Mouse (Mus musculus) spleen, adult 2 months (tissue): ENCODE data around the gene Ssr1. TPM values are rescaled to one million over a fixed set of nuclear protein-coding genes. Genes with fewer than 3 reads are reported as not detected.

Experiments used
- DNase-seq, 2 experiments: peaks; one replicate each; pipeline versions ENCODE4 v3.0.0 to v3.0.0-alpha.2; 2012 to 2021; ENCODE audit warnings: low spot score in 2 of 2, low read depth in 1 of 2
- H3K27ac ChIP-seq: fragments of 200-500 bp; 2 replicates; pipeline ENCODE4 v1.5.1; 2012; ENCODE audit warnings: low read length, inconsistent platforms; ENCODE audit not compliant: insufficient read depth
- H3K27me3 ChIP-seq: fragments of 200-500 bp; 2 replicates; pipeline ENCODE4 v1.6.1; 2012; ENCODE audit warnings: mild to moderate bottlenecking, moderate library complexity, low read length, inconsistent platforms; ENCODE audit not compliant: control insufficient read depth, insufficient read depth
- H3K36me3 ChIP-seq: fragments of 200-500 bp; 2 replicates; pipeline ENCODE4 v1.6.1; 2012; ENCODE audit warnings: mild to moderate bottlenecking, low read length, inconsistent platforms; ENCODE audit not compliant: control insufficient read depth, insufficient read depth
- H3K4me1 ChIP-seq: fragments of 200-500 bp; 2 replicates; pipeline ENCODE4 v1.6.1; 2011; ENCODE audit warnings: inconsistent platforms; ENCODE audit not compliant: control insufficient read depth, insufficient read depth, insufficient read length
- H3K4me3 ChIP-seq: fragments of 200-500 bp; 2 replicates; pipeline ENCODE4 v1.5.1; 2011; ENCODE audit warnings: mild to moderate bottlenecking, inconsistent platforms; ENCODE audit not compliant: insufficient read depth, insufficient read length; ENCODE audit errors: extremely low read depth
- CTCF ChIP-seq: fragments of 200-500 bp; IDR thresholded peaks from 2 replicates; pipeline ENCODE4 v1.5.1; 2011; ENCODE audit warnings: mild to moderate bottlenecking, inconsistent platforms; ENCODE audit not compliant: insufficient read depth, insufficient read length, insufficient replicate concordance; ENCODE audit errors: extremely low read depth
- POLR2A ChIP-seq: fragments of 200-500 bp; IDR thresholded peaks from 2 replicates; pipeline ENCODE4 v1.6.1; 2011; ENCODE audit warnings: low read depth, low read length, inconsistent platforms
- WGBS: fragments of 180-500 bp; shearing (Covaris S2); methylation state at CpG from one replicate; pipeline ENCODE4 v1.1.7; 2018; 5-methylcytosine and 5-hydroxymethylcytosine counted together
- polyA plus RNA-seq: library from polyadenylated mRNA; depleted of rRNA; stranded (reverse); fragments of >200 nt; gene quantifications from 2 replicates; pipeline ENCODE4 v1.2.3, GENCODE M21; 2012

Ssr1 gene
- polyA plus RNA-seq, 1 experiment: 4.1 TPM

GRCm38 (mm10) chr13:37952981-37953380, 41.0 kb downstream of the Ssr1 start:
- H3K36me3 ChIP-seq: peaks cover 26% of the 10 kb centered on the region
- DNase-seq: no peak
- H3K27ac ChIP-seq: no peak overlapping the region
- H3K4me1 ChIP-seq: no peaks in the 10 kb centered on the region
- no peak for TF ChIP-seq CTCF
- TF ChIP-seq POLR2A: no peak
- 88% methylated on average over 6 of the region's 6 CpGs for WGBS
- no peak overlapping the region for H3K4me3 ChIP-seq
- no peaks in the 10 kb centered on the region for H3K27me3 ChIP-seq

- Histone ChIP-seq H3K36me3 (peaks cover 29% of the 10 kb centered on the region), H3K4me3 (no peak overlapping the region), H3K27ac (no peak overlapping the region), H3K4me1 (no peaks in the 10 kb centered on the region), H3K27me3 (no peaks in the 10 kb centered on the region)
- 31% methylated on average over 6 of the region's 6 CpGs for WGBS
- TF ChIP-seq CTCF (peak; percentile 80; the same call in 1 of the 2 replicates), POLR2A (no peak)
- peak; percentile 23 to 79 for DNase-seq
Observed at GRCm38 (mm10) chr13:37946734-37947133, 47.3 kb downstream of the Ssr1 start.

GRCm38 (mm10) chr13:37945392-37945791, 48.6 kb downstream of the Ssr1 start:
- Histone ChIP-seq H3K27ac (no peak overlapping the region), H3K4me3 (no peak overlapping the region), H3K4me1 (no peaks in the 10 kb centered on the region), H3K36me3 (peaks cover 26% of the 10 kb centered on the region), H3K27me3 (no peaks in the 10 kb centered on the region)
- no peak for DNase-seq
- WGBS: 91% methylated on average over 8 of the region's 8 CpGs
- TF ChIP-seq POLR2A: no peak
- no peak for TF ChIP-seq CTCF

- Histone ChIP-seq H3K27me3 (no peaks in the 10 kb centered on the region), H3K36me3 (peaks cover 17% of the 10 kb centered on the region), H3K27ac (no peak overlapping the region), H3K4me3 (no peak overlapping the region), H3K4me1 (no peaks in the 10 kb centered on the region)
- TF ChIP-seq POLR2A (no peak), CTCF (peak; percentile 5; the same call in 1 of the 2 replicates)
- 73% methylated on average over 1 of the region's 1 CpGs for WGBS
- DNase-seq: no peak
Observed at GRCm38 (mm10) chr13:37944306-37944705, 49.7 kb downstream of the Ssr1 start.

GRCm38 (mm10) chr13:37943466-37943865, 50.6 kb downstream of the Ssr1 start:
- no peak for DNase-seq
- H3K27me3 ChIP-seq: no peaks in the 10 kb centered on the region
- no peak overlapping the region for H3K27ac ChIP-seq
- no peak overlapping the region for H3K4me3 ChIP-seq
- no peak for TF ChIP-seq CTCF
- TF ChIP-seq POLR2A: no peak
- peaks cover 10% of the 10 kb centered on the region for H3K36me3 ChIP-seq
- WGBS: 92% methylated on average over 3 of the region's 3 CpGs
- no peaks in the 10 kb centered on the region for H3K4me1 ChIP-seq

- peaks cover 6% of the 10 kb centered on the region for H3K36me3 ChIP-seq
- no peak for DNase-seq
- no peak overlapping the region for H3K4me3 ChIP-seq
- no peaks in the 10 kb centered on the region for H3K27me3 ChIP-seq
- no peak overlapping the region for H3K27ac ChIP-seq
- TF ChIP-seq POLR2A: no peak
- no peak for TF ChIP-seq CTCF
- H3K4me1 ChIP-seq: no peaks in the 10 kb centered on the region
- 91% methylated on average over 4 of the region's 4 CpGs for WGBS
Observed at GRCm38 (mm10) chr13:37942887-37943331, 51.1 kb downstream of the Ssr1 start.

- DNase-seq: no peak
- TF ChIP-seq CTCF: no peak
- no peak for TF ChIP-seq POLR2A
- Histone ChIP-seq H3K27ac (no peak overlapping the region), H3K4me3 (no peak overlapping the region), H3K27me3 (no peaks in the 10 kb centered on the region), H3K4me1 (no peaks in the 10 kb centered on the region), H3K36me3 (peaks cover 2% of the 10 kb centered on the region)
- WGBS: 90% methylated on average over 17 of the region's 17 CpGs
Observed at GRCm38 (mm10) chr13:37941950-37942886, 51.8 kb downstream of the Ssr1 start.
